Mouse (Mus musculus) bone marrow, adult 2 months (tissue): ENCODE data around the gene Gm21915. TPM values are rescaled to one million over a fixed set of nuclear protein-coding genes. Genes with fewer than 3 reads are reported as not detected.

Experiments used
- H3K27ac ChIP-seq: fragments of 200-500 bp; 2 replicates; pipeline ENCODE4 v1.5.1; 2012; ENCODE audit warnings: low read depth, mild to moderate bottlenecking, control low read depth, inconsistent platforms, low read length; ENCODE audit not compliant: control insufficient read depth, poor library complexity, insufficient read depth
- H3K4me1 ChIP-seq: fragments of 200-500 bp; 2 replicates; pipeline ENCODE4 v1.6.1; 2011; ENCODE audit warnings: low read length; ENCODE audit not compliant: control insufficient read depth, insufficient read depth
- H3K4me3 ChIP-seq: fragments of 200-500 bp; replicated peaks from 2 replicates; pipeline ENCODE3; 2011; ENCODE audit warnings: mild to moderate bottlenecking, low read depth, low read length, control low read depth; ENCODE audit not compliant: control insufficient read depth
- CTCF ChIP-seq: fragments of 200-500 bp; IDR thresholded peaks from 2 replicates; pipeline ENCODE4 v1.5.1; 2011; ENCODE audit warnings: low read length, control low read depth; ENCODE audit not compliant: control insufficient read depth, insufficient read depth
- POLR2A ChIP-seq: fragments of 200-500 bp; IDR thresholded peaks from 2 replicates; pipeline ENCODE4 v1.6.1; 2011; ENCODE audit warnings: low read depth, mild to moderate bottlenecking, control low read depth, low read length, borderline replicate concordance; ENCODE audit not compliant: control insufficient read depth
- WGBS: fragments of 180-500 bp; shearing (Covaris S2); methylation state at CpG from one replicate; pipeline ENCODE4 v1.1.7; 2018; 5-methylcytosine and 5-hydroxymethylcytosine counted together
- polyA plus RNA-seq: library from polyadenylated mRNA; stranded (reverse); fragments of >200 nt; gene quantifications from 2 replicates; pipeline ENCODE4 v1.2.4, GENCODE M21; 2011; ENCODE audit warnings: low replicate concordance; ENCODE audit not compliant: missing spikeins, insufficient read depth, insufficient read length

The Gm21915 gene
- polyA plus RNA-seq, 1 experiment, result not detected

DNA sequence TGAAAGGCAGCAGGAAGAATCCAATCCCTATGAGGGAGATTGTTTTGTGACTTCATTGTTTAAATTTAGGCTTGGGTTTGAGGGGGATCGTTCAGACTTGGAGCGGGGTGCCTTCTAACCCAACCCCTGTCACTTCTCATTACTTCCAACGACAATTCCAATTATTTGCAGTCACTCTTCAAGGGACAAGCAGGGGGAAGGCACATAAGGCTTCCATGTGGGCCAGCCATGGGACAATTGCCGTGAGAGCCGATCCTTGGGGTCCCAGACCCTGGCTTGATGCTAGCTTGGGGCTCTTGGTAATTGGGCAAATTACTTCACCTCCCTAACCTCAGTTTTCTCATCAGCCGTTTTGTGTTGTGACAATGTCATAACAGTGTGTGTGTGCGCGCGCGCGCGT, 23.9 kb downstream of the Gm21915 start:
- H3K27ac ChIP-seq, result no peak overlapping the region
- TF ChIP-seq POLR2A (no peak), CTCF (no peak)
- H3K4me3 ChIP-seq, result no peak overlapping the region
- H3K4me1 ChIP-seq, result peaks cover 2% of the 10 kb centered on the region; the same call in 1 of the 2 replicates
- WGBS, result 85% methylated on average over 12 of the region's 12 CpGs

DNA sequence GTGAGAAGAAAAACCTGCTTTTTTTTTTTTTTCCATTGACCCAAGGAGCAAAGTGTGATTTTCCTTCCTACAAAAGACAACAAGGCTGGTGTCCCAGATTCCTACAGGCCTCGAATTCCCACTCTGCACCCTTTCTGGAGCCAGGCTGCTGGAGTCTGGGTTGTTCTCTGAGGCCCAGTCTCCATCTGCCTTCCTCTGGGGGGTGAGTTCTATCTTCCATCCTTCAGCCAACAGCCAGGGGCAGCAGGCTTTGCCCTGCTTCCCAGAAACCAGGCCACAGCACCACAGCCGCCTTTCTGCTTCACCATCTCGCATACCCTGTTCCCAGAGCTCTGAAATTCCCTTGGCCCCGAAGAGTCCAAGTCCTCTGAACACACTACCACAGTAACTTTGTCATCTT, 25.7 kb downstream of the Gm21915 start:
- Histone ChIP-seq H3K4me1 (peaks cover 2% of the 10 kb centered on the region; the same call in 1 of the 2 replicates), H3K4me3 (no peak overlapping the region), H3K27ac (no peak overlapping the region)
- TF ChIP-seq CTCF (no peak), POLR2A (no peak)
- 66% methylated on average over 4 of the region's 4 CpGs for WGBS

DNA sequence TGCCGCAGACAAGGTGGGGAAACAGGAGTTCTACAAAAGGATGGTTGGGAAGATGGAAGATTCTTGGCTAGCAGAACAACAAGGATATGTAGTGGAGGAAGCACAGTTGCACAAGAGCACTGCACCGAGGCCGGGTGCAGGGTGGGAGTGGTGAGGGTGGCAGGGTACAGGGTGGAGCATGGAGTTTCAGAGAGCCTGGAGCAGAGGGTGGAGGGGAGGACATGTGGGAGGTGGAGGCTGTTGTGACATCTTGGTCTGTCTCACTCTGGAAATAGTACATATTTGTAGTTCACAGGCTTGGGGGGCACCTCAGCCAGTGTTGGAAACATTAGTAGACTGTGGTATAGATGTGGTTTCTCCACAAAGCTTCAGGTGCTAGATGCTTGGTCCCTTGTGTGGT, 28.8 kb downstream of the Gm21915 start:
- Histone ChIP-seq H3K4me1 (peaks cover 2% of the 10 kb centered on the region; the same call in 1 of the 2 replicates), H3K4me3 (no peak overlapping the region), H3K27ac (no peak overlapping the region)
- 57% methylated on average over 3 of the region's 3 CpGs for WGBS
- TF ChIP-seq CTCF (no peak), POLR2A (no peak)

DNA sequence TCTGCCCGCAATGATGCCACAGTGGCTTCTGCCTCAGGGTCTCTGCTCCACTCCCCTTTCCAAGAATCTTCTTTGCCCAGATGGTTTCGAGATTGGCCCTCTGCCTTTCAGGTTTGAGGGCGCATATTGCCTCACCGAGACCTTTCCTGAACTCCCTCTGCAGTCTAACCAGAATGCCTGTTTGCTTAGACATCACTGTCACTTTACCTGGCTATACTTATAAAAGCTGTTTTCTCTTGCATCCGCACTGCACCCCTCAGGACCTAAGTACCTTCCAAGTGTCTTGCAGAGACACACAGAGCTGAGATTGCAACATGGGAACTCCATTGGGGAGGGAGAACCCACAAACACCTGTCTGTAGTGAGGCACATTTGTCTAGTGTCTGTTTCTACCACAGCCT, 29.8 kb downstream of the Gm21915 start:
- no peak for TF ChIP-seq POLR2A
- TF ChIP-seq CTCF, result no peak
- Histone ChIP-seq H3K27ac (no peak overlapping the region), H3K4me1 (peaks cover 2% of the 10 kb centered on the region; the same call in 1 of the 2 replicates), H3K4me3 (no peak overlapping the region)
- 72% methylated on average over 5 of the region's 5 CpGs for WGBS

DNA sequence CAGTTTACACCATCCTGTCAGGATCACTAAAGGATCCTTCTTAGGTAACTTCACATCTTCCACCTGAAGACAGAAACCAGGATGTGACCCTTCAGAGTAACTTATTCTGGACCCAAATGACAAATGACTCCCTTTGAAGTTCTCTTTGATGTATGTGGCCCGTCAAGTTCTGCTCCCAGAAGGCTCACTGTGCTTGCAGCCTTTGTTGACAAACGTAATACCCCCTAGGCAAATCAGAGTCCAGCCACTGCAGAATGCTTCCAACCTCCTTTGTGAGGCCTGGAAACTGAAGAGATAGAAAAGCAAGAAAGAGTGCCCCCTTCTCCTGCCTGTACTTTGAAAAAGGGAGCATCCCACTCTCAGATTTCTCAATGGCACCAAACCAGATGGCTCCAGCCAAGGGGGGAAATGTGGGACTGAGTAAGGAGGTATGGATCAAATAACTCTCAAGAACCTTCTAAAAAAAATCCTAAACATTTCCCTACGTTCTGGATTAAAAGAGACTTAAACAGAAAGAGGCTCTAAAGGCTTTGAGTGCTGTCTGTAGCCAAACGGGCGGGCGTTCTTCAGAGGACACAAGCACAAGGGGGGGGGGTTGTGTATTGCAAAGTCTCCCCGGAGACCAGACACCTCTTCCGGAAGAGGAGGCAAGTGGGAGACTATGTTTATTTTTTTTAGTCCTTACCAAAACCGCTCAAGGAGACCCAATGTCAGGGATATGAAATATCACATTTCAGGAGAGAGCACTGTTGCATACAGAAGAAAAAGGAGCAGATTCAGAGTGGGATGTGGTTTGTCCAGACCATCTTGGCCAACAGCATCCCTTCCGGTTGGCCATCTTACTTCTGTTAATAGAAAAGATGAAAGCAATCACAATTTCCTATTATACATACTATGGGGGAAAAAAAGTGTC, 34.2 kb downstream of the Gm21915 start:
- TF ChIP-seq CTCF (no peak), POLR2A (no peak)
- Histone ChIP-seq H3K4me1 (no peaks in the 10 kb centered on the region), H3K27ac (no peak overlapping the region), H3K4me3 (no peak overlapping the region)
- 55% methylated on average over 10 of the region's 10 CpGs for WGBS

DNA sequence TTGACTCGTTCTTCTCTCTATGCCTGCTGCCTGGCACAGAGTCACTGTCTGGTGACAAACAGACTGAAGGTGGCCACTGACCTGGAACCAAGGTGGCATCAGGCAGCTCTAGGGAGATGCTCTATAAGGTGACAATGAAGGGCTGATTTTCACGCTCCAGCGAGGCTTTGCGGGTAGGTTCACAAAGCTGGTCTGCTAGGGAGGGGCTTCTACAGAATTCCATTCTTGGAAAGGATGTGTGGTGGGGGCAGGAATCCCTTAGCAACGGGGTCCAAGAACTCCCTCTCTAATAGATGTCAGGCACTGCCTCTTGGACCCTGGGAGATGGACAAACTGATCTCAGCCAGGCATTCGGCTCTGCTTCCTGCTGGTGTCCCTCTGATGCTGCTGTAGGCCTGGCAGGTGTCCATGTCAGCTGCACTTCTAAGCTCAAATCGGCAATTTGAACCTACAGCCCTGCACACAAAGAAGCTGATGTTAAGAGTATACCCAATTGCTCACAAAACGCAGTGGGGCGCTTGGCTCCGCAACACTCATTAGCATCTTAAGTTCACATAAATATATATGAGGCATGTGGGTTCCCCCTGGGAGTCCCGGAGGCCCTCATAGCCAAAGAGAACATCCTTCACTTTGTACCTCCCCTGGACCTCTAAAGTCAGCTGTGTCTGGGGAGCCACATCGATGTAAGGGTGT, 38.2 kb downstream of the Gm21915 start:
- no peak overlapping the region for H3K4me3 ChIP-seq
- WGBS, result 80% methylated on average over 12 of the region's 12 CpGs
- no peak overlapping the region for H3K27ac ChIP-seq
- no peaks in the 10 kb centered on the region for H3K4me1 ChIP-seq
- TF ChIP-seq CTCF, result no peak
- no peak for TF ChIP-seq POLR2A

DNA sequence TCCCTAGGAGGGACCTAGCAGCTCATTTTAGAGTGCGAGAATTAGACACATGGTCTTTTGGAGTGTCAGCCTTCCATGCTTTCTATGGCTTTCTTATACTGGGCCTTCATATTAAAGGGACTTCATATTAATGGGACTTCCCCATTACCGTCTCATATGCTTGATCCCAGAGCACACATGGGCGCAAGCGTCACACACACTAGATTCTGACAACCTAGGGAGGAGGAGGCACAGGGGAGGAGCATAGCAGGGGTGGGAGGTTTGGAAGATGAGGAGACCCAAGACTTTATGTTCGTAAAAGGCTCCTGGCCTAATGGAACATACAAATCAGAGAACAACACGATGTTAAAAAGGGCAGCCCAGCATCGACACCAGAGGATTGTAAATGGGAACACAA, 38.7 kb downstream of the Gm21915 start:
- Histone ChIP-seq H3K27ac (no peak overlapping the region), H3K4me3 (no peak overlapping the region), H3K4me1 (no peaks in the 10 kb centered on the region)
- WGBS, result 68% methylated on average over 7 of the region's 7 CpGs
- TF ChIP-seq CTCF (no peak), POLR2A (no peak)

- Histone ChIP-seq H3K27ac (no peak overlapping the region), H3K4me1 (no peaks in the 10 kb centered on the region), H3K4me3 (no peak overlapping the region)
- no peak for TF ChIP-seq CTCF
- no peak for TF ChIP-seq POLR2A
- 73% methylated on average over 3 of the region's 3 CpGs for WGBS
Measured at GRCm38 (mm10) chr9:40709587-40709986, 39.2 kb downstream of the Gm21915 start.

GRCm38 (mm10) chr9:40709991-40710390, 39.6 kb downstream of the Gm21915 start:
- H3K27ac ChIP-seq, result no peak overlapping the region
- WGBS, result 41% methylated on average over 3 of the region's 3 CpGs
- H3K4me3 ChIP-seq, result no peak overlapping the region

More at GRCm38 (mm10) chr9:40709991-40710390, 39.6 kb downstream of the Gm21915 start:
- H3K4me1 ChIP-seq, result no peaks in the 10 kb centered on the region
- TF ChIP-seq CTCF (peak; percentile 8; the same call in 1 of the 2 replicates), POLR2A (no peak)
